Mouse (Mus musculus) lung, adult 2 months (tissue): Measurements from ENCODE around the gene Slfn2.

Experiments used
- CTCF ChIP-seq: fragments of 200-500 bp; IDR thresholded peaks from 2 replicates; pipeline ENCODE4 v1.5.1; 2011; ENCODE audit warnings: mild to moderate bottlenecking, low read length, control low read depth; ENCODE audit not compliant: insufficient read depth
- POLR2A ChIP-seq: fragments of 200-500 bp; IDR thresholded peaks from 2 replicates; pipeline ENCODE4 v1.6.1; 2011; ENCODE audit warnings: low read depth, mild to moderate bottlenecking, control low read depth, low read length, borderline replicate concordance; ENCODE audit errors: extremely low read depth

- TF ChIP-seq CTCF, result no peak
- TF ChIP-seq POLR2A, result no peak
Measured at GRCm38 (mm10) chr11:83045642-83046041, 19.3 kb upstream of the Slfn2 start.
